Mouse (Mus musculus): ENCODE data around the gene Strn4. TPM values are rescaled to one million over a fixed set of nuclear protein-coding genes. Genes with fewer than 3 reads are reported as not detected.

Strn4 gene
- polyA plus RNA-seq, 1 experiment from 2014 or later, result 186 TPM

- no peak overlapping the region for H3K4me3 ChIP-seq (replicated peaks)
- 0 out of 2 replicates have a peak overlapping the region, but pooled peaks have one; percentile 92 for H3K27ac ChIP-seq
- H3K4me1 ChIP-seq (replicated peaks), result peaks cover 67% of the 10 kb centered on the region
Measured at GRCm38 (mm10) chr7:16812505-16812904, 3.2 kb upstream of the Strn4 start.

DNA sequence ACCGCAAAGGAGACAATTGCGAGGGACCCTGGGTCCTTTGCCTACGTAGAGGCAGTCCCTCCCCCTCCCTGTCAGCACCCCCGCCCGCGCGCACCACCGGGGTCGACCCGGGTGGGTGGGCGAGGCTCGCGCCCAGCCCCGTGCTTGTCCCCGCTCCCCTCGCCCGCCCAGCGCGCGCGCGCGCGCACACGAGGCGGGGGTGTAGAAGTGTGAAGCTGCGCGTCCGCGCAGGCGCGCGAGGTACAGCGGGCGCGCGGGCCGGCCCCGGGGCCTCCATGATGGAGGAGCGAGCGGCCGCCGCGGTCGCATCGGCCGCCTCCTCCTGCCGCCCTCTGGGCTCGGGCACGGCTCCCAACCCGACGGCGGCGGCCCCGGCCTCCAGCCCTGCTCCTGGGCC, 387 bp downstream of the Strn4 start:
- Histone ChIP-seq H3K36me3 (no peaks in the 10 kb centered on the region), H3K4me3 (replicated peaks) (peak overlapping the region; percentile 89), H3K4me2 (replicated peaks) (peak overlapping the region; percentile 98), H3K4me1 (replicated peaks) (peaks cover 88% of the 10 kb centered on the region), H3K9ac (replicated peaks) (peak overlapping the region; percentile 99), H3K9me3 (no peaks in the 10 kb centered on the region), H3K27ac (peak overlapping the region; percentile 99), H3K27me3 (peaks cover 23% of the 10 kb centered on the region)
- WGBS, result under 1% methylated on average over 22 of the region's 55 CpGs
- peak; percentile 63 for ATAC-seq

More at GRCm38 (mm10) chr7:16812505-16812904, 3.2 kb upstream of the Strn4 start:
- Histone ChIP-seq H3K36me3 (peaks cover 20% of the 10 kb centered on the region), H3K27me3 (peaks cover 35% of the 10 kb centered on the region), H3K9ac (replicated peaks) (no peak overlapping the region), H3K9me3 (no peaks in the 10 kb centered on the region), H3K4me2 (replicated peaks) (peak overlapping the region; percentile 82; the same call in 1 of the 2 replicates)
- ATAC-seq, result no peak
- 82% methylated on average over 2 of the region's 2 CpGs for WGBS

DNA sequence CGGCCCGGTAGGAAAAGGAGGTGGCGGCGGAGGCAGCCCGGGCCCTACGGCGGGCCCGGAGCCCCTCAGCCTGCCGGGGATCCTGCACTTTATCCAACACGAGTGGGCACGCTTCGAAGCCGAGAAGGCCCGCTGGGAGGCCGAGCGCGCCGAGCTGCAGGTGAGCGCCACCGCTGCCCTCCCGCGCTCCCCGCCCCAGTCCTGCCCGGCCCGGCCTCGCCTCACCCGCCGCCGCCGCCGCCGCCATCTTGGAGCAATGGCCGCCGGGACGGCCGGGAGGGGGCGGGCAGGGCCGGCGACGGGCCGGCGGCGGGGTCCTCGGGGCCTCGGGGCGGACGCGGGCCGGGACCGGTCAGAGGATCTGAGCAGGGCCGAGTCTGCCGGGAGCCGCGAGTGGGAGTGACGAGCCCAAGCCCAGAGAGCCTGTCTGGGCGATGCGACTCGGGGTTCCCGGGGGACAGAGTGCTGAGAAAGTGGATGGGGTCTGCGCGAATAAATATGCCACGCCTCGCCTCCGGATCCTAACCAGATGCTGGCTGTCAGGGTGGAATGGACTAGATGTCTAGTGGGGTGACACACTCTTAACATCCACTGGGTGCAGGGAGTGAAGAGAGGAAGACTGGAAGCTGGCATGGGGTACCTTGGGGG, 910 bp downstream of the Strn4 start, which contains the start of gene Fkrp:
Fkrp (minus strand) TSS at position 258 of the 648 bp plus-strand sequence.
- Histone ChIP-seq H3K9ac (replicated peaks) (peak within 1 kb of the TSS; percentile 99), H3K4me3 (replicated peaks) (peak within 1 kb of the TSS; percentile 89)

GRCm38 (mm10) chr7:16817693-16818092, 2.0 kb downstream of the Strn4 start:
- H3K4me3 ChIP-seq (replicated peaks), result peak overlapping the region; percentile 89
- peaks cover 87% of the 10 kb centered on the region for H3K4me1 ChIP-seq (replicated peaks)
- H3K27me3 ChIP-seq, result peaks cover 7% of the 10 kb centered on the region
- H3K9me3 ChIP-seq, result no peaks in the 10 kb centered on the region
- ATAC-seq, result no peak
- peak overlapping the region; percentile 99 for H3K9ac ChIP-seq (replicated peaks)
- 41% methylated on average over 3 of the region's 3 CpGs for WGBS
- peaks cover 7% of the 10 kb centered on the region for H3K36me3 ChIP-seq
- H3K27ac ChIP-seq, result 0 out of 2 replicates have a peak overlapping the region, but pooled peaks have one; percentile 99
- H3K4me2 ChIP-seq (replicated peaks), result peak overlapping the region; percentile 98

More for the DNA sequence above, 910 bp downstream of the Strn4 start, which contains the start of gene Fkrp:
- WGBS, result under 1% methylated on average over 56 of the region's 64 CpGs
- Histone ChIP-seq H3K4me1 (replicated peaks) (peaks cover 88% of the 10 kb centered on the region), H3K4me2 (replicated peaks) (peak within 1 kb of the TSS; percentile 98), H3K9me3 (no peaks in the 10 kb centered on the region), H3K27me3 (peaks cover 18% of the 10 kb centered on the region), H3K27ac (peak within 1 kb of the TSS; percentile 99), H3K36me3 (no peaks in the 10 kb centered on the region)
- peak; percentile 43 for ATAC-seq

DNA sequence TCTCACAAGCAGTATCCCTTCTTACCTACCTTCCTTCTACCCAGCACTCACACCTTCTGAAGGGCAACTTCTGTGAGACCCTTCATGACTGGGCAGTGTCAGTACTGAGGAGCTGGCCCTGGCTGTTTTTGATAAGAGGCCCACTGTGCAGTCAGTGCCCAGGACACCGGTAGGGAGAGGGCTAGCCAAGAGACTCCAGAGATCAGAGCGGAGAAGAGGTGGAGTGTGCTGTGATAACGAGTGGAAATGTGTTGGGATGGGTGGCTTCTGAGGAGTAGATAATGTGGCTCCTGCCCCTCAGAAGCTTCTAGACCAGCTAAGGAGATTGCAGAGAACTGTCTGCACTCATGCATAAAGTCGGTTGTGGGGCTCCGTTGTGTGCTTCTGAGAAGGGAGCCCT, 4.1 kb downstream of the Strn4 start:
- H3K4me1 ChIP-seq (replicated peaks), result peaks cover 81% of the 10 kb centered on the region
- H3K4me2 ChIP-seq (replicated peaks), result no peak overlapping the region
- no peaks in the 10 kb centered on the region for H3K9me3 ChIP-seq
- H3K27me3 ChIP-seq, result no peaks in the 10 kb centered on the region
- 71% methylated on average over 5 of the region's 5 CpGs for WGBS
- 0 out of 2 replicates have a peak overlapping the region, but pooled peaks have one; percentile 8 for H3K9ac ChIP-seq (replicated peaks)
- peaks cover 26% of the 10 kb centered on the region for H3K36me3 ChIP-seq
- no peak overlapping the region; the same call in 1 of the 2 replicates for H3K4me3 ChIP-seq (replicated peaks)
- ATAC-seq, result no peak
- no peak overlapping the region for H3K27ac ChIP-seq

- no peak overlapping the region for H3K4me3 ChIP-seq (replicated peaks)
- peaks cover 32% of the 10 kb centered on the region for H3K36me3 ChIP-seq
- H3K9ac ChIP-seq (replicated peaks), result no peak overlapping the region
- no peak overlapping the region for H3K27ac ChIP-seq
- H3K4me1 ChIP-seq (replicated peaks), result peaks cover 76% of the 10 kb centered on the region
- no peaks in the 10 kb centered on the region for H3K9me3 ChIP-seq
- H3K4me2 ChIP-seq (replicated peaks), result no peak overlapping the region
- ATAC-seq, result no peak
- WGBS, result 77% methylated on average over 5 of the region's 5 CpGs
- H3K27me3 ChIP-seq, result no peaks in the 10 kb centered on the region
Measured at GRCm38 (mm10) chr7:16820271-16820763, 4.6 kb downstream of the Strn4 start.

- Histone ChIP-seq H3K4me2 (replicated peaks) (no peak overlapping the region), H3K27ac (no peak overlapping the region), H3K9ac (replicated peaks) (no peak overlapping the region), H3K9me3 (no peaks in the 10 kb centered on the region), H3K36me3 (peaks cover 39% of the 10 kb centered on the region), H3K27me3 (no peaks in the 10 kb centered on the region), H3K4me1 (replicated peaks) (peaks cover 70% of the 10 kb centered on the region), H3K4me3 (replicated peaks) (no peak overlapping the region)
- 39% methylated on average over 3 of the region's 3 CpGs for WGBS
- no peak for ATAC-seq
Measured at GRCm38 (mm10) chr7:16821091-16821490, 5.4 kb downstream of the Strn4 start.

GRCm38 (mm10) chr7:16821669-16822101, 6.0 kb downstream of the Strn4 start:
- peaks cover 45% of the 10 kb centered on the region for H3K36me3 ChIP-seq
- no peak overlapping the region for H3K4me3 ChIP-seq (replicated peaks)
- ATAC-seq, result no peak
- WGBS, result 86% methylated on average over 4 of the region's 4 CpGs
- no peaks in the 10 kb centered on the region for H3K9me3 ChIP-seq
- H3K27ac ChIP-seq, result no peak overlapping the region
- H3K4me2 ChIP-seq (replicated peaks), result no peak overlapping the region
- H3K9ac ChIP-seq (replicated peaks), result no peak overlapping the region
- H3K4me1 ChIP-seq (replicated peaks), result peaks cover 73% of the 10 kb centered on the region
- no peaks in the 10 kb centered on the region for H3K27me3 ChIP-seq

- 0 out of 2 replicates have a peak overlapping the region, but pooled peaks have one; percentile 2 for H3K9ac ChIP-seq (replicated peaks)
- ATAC-seq, result no peak
- no peak overlapping the region for H3K4me2 ChIP-seq (replicated peaks)
- no peaks in the 10 kb centered on the region for H3K9me3 ChIP-seq
- 82% methylated on average over 5 of the region's 5 CpGs for WGBS
- H3K4me1 ChIP-seq (replicated peaks), result peaks cover 55% of the 10 kb centered on the region
- H3K27me3 ChIP-seq, result no peaks in the 10 kb centered on the region
- no peak overlapping the region for H3K4me3 ChIP-seq (replicated peaks)
- H3K36me3 ChIP-seq, result peaks cover 66% of the 10 kb centered on the region
- H3K27ac ChIP-seq, result no peak overlapping the region
Measured at GRCm38 (mm10) chr7:16823734-16824133, 8.0 kb downstream of the Strn4 start.

GRCm38 (mm10) chr7:16825785-16826184, 10.1 kb downstream of the Strn4 start:
- no peak for ATAC-seq
- Histone ChIP-seq H3K4me3 (replicated peaks) (no peak overlapping the region), H3K9ac (replicated peaks) (no peak overlapping the region), H3K27me3 (no peaks in the 10 kb centered on the region), H3K27ac (no peak overlapping the region), H3K9me3 (no peaks in the 10 kb centered on the region), H3K4me1 (replicated peaks) (peaks cover 34% of the 10 kb centered on the region), H3K4me2 (replicated peaks) (no peak overlapping the region), H3K36me3 (peaks cover 86% of the 10 kb centered on the region)
- WGBS, result 83% methylated on average over 10 of the region's 10 CpGs

DNA sequence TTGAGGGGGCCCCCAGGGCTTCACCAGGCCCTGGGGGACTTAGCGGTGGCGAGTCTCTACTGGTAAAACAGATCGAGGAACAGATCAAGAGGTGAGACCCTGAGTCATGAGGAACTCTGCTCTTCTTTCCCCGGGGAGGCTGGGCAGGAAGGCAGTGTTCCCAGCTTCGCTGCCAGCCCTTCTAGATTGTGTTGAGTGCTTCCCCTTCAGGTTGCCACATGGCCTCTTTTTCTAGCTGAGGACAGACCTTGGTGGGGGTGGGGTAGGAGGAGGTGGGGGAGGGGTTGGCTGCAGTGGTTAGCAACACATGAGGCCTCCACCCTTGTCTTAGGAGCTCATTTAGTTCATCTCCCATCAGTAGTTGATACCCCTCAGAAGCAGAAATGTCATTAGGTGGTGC, 10.9 kb downstream of the Strn4 start:
- H3K9ac ChIP-seq (replicated peaks), result no peak overlapping the region
- ATAC-seq, result no peak
- H3K4me2 ChIP-seq (replicated peaks), result no peak overlapping the region
- no peak overlapping the region for H3K27ac ChIP-seq
- no peaks in the 10 kb centered on the region for H3K9me3 ChIP-seq
- 79% methylated on average over 5 of the region's 5 CpGs for WGBS
- H3K4me3 ChIP-seq (replicated peaks), result no peak overlapping the region
- peaks cover 27% of the 10 kb centered on the region for H3K4me1 ChIP-seq (replicated peaks)
- H3K27me3 ChIP-seq, result no peaks in the 10 kb centered on the region
- H3K36me3 ChIP-seq, result peaks cover 94% of the 10 kb centered on the region

GRCm38 (mm10) chr7:16827274-16827673, 11.6 kb downstream of the Strn4 start:
- Histone ChIP-seq H3K36me3 (peaks cover 98% of the 10 kb centered on the region), H3K9me3 (no peaks in the 10 kb centered on the region), H3K27me3 (no peaks in the 10 kb centered on the region), H3K27ac (no peak overlapping the region), H3K4me2 (replicated peaks) (no peak overlapping the region), H3K9ac (replicated peaks) (no peak overlapping the region), H3K4me3 (replicated peaks) (no peak overlapping the region), H3K4me1 (replicated peaks) (peaks cover 19% of the 10 kb centered on the region)
- WGBS, result 86% methylated on average over 4 of the region's 4 CpGs
- ATAC-seq, result no peak
